Mouse (Mus musculus) adrenal gland (tissue): ENCODE data around the gene Padi6.

Source experiments
- intact Hi-C: fragments of 180-260 bp; cut with DNase I; formaldehyde crosslinking; loops from one replicate; pipeline ENCODE4 v1.15.1; 2025

The Padi6 gene

DNA sequence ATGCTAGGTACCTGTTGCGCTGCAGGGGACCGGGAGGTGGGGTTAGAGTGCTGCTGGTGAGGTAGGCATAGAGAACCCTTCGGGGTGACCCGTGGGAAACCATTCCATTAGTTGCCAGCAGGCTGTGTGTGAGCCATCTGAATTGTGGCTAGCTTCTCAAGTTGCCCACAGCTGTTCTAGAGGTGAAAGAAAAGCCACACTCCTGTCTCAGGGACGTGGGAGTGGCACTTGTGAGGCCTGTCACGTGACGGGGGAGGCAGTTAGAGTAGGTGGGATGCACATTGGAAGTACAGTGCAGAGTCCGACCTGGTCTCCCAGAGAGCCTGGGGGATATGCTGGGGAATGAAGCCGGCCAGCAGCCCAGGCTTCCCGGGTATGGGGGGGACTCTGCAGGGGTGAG lies 32.8 kb downstream of the Padi6 start:
- intact Hi-C loops, result no loop called here

DNA sequence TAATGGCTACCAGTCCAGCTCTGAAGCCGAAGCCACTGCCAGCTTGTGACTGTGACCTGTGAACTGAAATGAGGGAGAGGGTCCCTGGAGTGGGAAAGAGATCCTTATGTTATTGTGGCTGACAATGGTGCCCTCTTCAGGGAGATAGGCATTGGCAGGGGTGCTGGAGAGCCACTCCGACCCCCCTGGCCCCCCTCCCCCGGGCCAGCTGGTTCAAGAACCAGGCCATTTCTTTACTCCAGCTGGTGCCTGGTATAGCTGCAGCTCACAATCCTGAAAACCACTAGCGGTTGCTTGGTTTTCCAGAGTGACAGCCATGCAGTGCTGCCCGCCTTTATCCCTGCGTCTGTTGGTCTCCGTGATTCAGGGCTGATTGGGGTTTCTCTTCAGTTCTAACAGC lies 33.3 kb downstream of the Padi6 start:
- intact Hi-C loops, result no loop called here

DNA sequence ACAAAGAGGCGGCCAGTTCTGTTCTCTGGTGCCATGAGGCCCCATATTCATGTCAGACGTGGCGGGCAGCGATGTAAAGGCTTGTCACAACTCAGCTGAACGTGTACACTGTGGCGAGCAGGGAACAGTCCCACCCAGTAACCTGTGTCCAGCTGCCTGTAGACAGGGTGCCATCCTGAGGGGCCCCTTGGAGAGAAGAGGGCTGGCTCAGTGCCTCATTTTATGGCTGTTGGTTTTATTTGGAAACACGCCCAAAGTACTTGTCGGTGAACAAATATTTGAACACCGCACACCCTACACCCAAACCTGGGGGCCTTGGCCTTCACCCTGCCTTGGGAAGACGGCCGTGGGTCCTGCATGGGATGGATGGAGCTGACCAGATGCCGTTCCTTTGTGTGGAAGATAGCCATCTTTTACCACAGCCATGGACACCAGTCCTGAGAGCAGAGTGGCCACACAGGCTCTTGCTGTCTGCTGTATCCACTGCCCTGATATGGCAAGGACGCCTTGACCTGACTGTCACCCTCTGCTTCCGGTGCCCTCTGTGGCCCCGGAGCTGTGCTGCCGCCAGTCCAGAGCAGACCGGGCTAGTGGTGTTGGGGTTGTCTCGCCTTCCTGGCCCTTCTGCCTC lies 34.0 kb downstream of the Padi6 start:
- intact Hi-C loops, result no loop called here

DNA sequence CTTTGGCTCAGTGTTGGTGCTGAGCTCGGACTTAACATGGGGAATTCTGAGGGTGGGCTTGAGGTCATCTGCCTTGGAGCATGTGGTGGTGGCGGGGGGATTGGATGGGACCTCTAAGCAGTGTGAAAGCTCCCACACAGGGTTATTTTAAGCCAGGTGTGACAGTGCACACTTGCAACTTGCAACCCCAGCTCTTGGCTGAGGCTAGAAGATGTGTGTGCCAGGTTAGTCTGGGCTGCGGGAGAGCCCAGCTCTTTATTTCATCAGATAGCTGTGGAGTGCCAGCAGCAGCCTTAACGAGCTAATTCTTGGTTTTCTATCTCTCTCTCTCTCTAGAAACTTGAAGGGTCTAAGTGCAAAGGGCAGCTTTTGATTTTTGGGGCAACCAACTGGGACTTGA lies 34.8 kb downstream of the Padi6 start:
- intact Hi-C loops, result no loop called here

DNA sequence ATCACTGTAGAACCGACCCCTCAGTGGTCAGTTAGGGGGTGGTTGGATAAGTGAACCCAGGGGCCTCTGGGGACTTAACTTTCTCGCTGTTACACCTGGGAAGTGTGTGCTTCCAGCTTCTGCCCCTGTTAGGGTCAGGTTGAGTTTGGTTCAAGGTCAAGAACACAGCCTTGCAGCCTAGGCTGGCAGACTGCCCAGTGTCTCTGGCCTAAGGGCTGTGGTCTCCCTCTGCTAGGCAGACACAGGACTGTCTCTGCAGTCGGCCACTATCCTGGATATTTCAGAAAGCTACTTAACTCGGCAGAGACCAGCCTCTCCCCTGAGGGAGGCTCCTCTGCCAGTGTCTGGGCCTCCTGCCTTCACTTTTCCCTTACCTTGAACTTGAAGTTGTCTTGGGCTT lies 38.3 kb downstream of the Padi6 start:
- intact Hi-C loops, result no loop called here

DNA sequence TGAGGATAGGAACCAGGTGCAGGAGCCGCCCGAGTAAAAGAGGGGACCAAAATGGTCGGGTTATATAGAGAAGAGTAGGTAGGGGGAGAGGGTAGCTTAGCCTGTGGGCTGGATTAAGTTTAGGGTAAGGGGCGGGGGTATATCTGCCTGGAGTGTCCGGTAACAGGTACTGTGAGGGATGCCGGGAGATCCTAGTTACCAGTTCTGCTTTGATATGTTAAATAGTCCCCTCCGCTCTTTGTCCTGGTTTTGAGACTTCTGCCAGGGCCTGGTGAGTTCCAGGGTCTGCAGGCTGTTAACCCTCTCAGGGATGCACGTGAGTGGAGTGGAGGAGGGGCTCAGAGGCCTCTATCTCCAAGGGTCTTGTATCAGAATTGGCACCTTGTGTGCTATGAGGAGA lies 38.8 kb downstream of the Padi6 start:
- intact Hi-C loops, result no loop called here

DNA sequence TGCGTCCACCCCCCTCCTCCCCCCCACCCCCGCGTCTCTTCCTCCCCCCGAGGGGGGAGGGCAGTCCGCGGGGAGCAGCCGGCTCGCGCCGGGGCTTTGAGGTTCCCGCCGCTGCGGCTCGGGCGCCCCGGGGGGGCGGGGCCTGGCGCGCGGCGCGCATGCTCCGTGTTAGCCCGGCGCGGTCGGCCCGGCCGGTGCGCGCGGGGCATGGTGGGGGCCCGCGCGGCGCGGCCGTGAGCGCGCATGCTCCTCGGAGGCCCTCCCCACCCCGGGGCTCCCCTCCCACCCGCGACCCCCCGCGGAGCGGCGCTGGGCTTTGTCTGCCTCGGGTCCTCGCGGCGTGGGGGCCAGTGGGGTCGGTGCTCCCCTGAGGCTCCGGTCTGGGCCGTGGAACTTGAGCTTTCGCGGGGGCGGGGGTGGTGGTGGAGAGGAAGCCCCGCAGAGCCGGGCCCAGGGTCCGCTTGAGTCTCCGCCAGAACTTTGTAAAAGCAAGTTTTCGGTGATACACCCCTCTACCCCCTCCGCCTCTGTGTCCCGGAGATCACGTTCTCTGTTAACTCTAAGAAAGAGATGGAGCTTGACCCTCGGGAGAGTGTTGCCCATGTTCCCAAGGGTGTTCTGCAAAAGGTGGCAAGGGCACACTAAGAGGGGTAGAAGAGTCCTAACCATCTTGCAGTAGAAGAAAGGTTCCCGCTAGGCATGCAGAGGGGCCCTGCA lies 39.7 kb downstream of the Padi6 start:
- intact Hi-C loops, result no loop called here

DNA sequence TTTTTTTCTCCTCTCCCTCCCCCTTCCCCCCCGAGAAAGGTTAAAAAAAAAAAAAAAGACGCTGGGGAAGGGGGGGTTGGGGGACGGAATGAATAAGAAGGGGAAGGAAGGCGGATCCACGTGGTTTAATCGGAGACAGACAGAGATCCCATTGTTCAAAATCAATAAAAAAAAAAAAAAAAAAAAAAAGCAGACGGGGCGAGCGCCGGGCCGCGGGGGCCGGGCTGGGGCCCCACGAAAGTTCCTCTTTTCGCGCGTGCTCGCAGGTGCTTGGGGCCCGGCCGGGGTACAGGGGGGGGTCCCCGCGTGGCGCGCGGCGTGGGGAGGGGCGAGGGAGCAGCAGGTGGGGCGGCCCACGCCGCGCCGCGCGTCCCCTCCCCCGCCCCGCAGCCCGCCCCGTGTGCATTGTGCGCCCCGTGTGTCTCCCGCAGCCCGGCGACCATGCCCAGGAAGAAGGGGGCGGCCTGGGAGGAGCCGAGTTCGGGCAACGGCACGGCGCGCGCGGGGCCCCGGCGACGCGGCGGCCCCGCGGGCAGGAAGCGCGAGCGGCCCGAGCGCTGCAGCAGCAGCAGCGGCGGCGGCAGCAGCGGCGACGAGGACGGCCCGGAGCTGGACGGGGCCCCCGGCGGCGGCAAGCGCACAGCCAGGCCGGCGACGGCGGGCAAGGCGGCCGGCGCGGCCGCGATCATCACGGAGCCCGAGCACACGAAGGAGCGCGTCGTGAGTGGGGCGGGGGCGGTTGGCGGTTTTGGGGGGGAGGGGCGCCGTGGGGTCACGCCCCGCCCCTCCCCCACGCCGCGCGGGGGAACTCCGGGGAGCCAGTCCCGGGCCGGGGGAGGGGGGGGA lies 40.5 kb downstream of the Padi6 start:
- intact Hi-C loops, result no loop called here

DNA sequence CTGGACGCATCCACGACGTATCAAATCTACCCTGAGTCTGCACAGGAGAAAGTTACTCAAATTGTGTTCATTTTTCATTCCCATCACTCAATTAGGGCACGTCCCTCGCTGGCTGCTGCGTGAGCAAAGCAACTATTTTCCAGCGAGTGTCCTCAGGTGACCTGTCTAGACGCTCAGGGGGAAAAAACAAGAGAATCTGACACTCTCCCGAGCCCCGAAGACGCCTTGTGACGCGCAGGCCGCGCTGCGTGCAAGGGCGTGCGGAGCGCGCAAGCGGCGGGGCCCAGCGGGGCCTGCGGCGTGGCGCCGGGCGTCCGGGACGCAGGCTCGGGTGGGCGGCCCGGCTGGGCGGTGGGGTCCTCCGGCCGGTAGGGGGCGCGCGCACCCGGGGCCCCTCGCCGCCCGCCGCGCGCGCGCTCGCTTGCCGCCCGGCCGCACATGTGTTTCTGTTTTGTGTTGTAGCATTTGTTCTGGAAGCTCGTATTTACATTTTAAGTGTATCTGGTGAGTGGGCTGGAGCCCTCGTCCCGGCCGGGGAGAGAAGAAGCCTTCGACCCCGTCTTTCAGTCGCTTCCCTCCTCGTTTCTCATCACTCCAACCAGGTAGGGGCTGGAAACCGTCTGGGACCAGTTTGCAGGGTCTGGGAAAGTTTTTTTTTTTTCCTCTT lies 41.3 kb downstream of the Padi6 start:
- intact Hi-C loops, result no loop called here

DNA sequence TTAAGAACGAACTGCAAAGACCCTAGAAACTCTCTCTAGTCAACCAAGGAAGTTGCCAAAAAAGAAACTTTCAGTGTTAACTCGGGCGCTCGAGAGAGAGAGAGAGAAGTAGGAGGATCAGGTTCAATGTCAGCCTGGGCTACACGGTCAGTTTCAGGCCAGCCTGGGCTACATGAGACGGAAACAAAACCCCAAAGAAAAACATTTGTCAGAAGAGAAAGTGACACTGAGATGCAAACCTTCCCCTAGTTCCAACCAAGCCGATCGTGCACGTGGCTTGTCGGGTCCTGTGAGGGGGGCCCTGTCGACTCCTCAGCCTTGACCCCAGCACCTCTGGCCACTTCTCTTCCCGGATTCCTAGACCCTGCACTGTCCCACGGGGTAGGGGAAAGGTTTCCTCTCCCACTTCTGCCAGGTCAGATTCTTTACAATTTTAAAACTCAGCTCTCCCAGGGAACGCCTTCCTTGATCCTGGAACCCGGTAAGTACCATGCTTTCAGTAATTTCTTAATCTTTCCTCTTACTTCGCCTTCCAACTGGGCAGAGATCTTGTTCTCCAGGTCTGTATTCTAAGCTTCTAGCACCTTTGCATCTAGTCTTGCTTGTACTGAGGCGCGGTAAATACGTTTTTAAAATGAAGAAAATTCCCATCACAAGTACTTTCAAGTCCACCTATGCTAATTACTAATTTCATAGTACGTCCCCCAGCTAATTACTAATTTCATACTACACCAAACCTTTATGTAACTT lies 42.0 kb downstream of the Padi6 start, which contains the start of gene Rcc2:
Rcc2 (plus strand) TSS at position 273 of the 750 bp plus-strand sequence.
- intact Hi-C loops, result no loop called here

DNA sequence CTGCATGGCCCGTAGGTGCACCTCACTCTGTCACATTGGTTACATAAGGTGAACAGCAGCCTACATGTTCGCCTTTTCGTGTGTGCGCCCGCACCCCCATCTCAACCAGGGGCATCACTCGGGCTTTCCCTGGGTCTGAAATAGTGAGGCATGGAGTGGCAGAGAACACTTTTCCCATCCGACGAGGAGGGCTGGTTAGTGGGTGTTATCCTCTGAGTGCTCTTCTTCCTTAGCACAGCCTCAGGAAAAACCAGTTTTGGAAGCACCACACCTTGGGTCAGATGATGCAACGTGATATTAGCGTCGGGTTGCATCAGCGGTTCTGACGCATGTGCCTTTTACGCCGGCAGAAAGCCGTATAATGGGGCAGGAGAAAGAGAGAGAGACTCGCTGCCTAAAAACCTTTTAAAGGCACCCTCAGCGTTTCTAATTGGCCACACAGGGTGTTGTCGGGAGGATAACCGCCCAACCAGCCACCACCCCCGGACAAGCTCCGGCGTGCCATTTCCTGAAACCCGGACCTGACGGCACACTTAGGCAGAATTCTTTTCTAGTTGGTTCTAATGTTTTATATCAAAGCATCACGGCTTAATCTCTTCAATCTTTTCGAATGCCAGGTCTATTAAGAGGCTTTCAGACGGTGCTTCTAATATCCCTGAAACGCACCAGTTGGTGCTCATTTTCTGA lies 42.9 kb downstream of the Padi6 start:
- intact Hi-C loops, result no loop called here

DNA sequence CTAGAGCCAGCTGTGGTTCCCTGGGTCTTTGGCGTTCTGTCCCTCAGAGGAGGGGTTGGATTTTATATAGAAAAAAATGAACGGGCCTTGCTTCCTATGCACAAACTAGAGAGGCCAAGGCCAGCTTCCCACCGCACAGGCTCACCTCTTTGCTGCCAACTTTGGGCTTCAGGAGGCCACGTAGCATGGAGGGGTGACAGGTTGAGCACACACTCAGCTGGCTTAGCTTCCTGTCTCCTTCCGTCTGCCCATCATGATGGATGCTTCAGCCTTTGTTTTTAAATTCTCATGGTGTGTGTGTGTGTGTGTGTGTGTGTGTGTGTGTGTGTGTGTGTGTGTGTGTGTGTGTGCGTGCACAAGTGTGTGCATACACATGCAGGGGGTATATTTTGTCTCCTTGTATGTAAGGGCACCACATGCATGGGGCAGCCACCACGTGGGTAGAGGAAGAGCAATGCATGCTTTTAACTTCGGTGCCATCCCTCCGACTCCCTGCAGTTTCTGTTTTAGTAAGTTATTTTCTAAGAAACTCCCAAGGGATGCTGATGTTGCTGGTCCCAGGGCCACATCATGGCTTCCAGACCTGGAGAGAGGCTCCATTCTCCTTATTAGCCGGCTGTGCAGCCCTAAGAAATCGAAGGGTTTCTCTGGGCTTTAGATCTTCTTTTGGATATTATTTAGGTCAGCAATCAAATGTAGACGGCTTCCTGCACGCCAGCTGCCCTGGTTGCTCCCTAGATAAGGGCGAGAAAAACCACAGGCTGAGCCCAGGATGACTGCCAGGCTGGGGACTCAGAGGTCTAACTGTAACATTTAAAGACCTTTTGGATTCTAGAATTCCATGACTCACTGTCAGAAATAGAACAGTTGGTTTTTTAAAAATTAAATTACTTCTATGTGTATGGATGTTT lies 46.5 kb downstream of the Padi6 start:
- intact Hi-C loops, result no loop called here

DNA sequence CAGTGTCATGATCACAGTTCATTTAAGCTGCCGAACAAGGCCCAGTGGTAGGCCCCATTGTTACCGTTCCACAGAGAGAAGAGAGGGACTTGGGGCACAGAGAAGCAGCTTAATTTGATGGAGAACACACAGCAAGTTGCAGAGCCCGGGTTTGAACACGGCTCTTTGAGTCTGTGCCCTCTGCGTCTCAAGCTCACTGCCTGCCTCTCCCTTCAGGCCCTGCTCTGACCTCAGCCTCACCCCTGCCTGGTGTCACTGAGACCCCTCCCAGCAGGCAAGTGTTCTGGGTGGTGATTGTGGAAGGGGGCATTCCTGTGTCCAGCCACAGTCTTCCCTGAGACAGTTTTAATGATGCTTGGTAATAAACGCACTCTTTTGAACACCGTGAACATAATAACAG lies 47.3 kb downstream of the Padi6 start:
- intact Hi-C loops, result no loop called here

DNA sequence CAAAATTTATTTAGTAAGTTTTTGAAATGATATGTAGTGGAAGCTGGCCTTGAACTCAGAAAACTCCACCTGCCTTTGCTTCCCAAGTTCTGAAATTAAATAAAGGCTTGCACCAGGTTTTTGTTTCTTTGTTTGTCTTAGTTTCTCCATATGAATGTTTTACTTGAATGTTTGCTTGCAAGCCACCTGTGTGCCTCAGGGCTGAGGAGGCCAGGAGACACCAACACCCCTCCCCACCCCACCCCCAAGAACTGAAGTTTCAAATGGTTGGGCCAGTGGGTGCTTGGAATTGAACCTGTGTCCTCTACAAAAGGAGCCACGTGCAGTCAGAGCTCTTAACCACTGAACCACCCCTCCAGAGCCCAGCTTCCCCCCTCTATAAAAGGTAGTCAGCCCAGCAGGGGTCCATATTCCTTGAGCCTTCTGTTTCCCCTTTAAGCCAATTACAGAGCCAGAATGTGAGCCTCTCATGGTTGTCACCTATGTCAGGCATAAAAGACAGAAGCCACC lies 47.8 kb downstream of the Padi6 start:
- intact Hi-C loops, result no loop called here

DNA sequence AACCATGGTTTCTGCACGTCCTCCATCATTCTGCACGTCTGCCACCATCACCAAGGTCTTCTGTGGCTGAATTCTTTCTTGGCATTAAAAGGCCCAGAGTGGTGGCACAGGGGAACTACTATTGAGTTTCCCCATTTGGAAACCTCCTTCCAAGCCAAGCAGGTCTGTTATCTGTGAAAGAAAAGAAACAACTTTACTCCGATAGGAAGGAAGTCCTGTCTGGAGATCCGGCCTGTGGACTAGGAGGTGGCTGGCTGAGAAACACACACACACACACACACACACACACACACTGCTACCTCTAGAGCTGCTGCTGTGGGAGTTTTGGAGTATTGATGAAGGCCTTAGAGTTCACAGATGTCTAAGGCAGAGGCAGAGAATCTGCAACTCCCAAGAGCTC lies 48.9 kb downstream of the Padi6 start:
- intact Hi-C loops, result no loop called here

DNA sequence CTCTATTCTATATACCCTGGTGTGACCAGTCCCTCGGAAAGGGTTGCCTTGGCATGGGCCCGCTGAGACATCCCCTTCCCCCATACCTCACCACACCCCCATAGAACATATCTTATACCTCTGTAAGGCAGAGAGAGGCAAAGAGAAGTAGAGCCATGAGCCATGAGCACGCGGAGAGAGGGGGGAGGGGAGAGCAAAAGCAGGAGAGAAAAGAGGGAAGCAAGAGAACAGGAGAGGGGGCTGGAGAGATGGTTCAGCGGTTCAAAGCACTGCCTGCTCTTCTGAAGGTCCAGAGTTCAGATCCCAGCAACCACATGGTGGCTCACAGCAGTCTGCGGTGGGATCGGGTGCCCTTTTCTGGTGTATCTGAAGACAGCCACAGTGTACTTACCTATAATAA lies 51.0 kb downstream of the Padi6 start:
- intact Hi-C loops, result no loop called here

DNA sequence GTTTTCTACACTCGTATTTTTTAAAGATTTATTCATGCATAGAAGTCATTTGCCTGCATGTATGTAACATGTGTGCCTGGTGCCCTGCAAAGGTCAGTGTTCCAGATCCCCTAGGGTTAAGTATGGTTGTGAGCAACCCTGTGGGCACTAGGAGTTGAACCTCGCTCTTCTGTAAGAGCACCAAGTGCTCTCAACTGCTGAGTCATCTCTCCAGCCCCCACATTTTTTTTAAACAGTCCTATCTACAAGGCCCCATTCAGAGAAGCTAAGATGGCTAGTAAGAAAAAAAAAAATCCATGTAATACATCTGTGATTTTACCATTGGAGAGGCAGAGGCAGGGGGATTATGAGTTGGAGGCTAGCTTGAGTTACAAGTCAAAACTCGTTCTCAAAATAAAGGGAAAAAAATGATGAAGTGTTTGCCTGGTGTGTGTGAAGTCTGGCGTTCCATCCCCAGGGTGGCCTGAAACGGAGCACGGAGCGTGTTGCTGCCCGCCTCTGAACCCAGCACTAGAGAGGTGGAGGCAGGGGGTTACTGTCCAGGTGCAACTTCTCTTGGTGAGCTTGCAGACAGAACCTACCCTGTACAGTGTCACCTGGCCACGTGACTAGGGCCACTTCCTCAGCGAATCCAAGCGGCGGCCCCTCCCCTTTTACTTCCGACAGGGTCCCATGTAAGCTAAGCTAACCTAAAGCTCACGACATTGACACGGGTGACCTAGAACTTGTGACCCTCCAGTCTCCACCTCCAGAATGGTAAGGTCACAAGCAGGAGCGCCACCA lies 52.4 kb downstream of the Padi6 start:
- intact Hi-C loops, result no loop called here

DNA sequence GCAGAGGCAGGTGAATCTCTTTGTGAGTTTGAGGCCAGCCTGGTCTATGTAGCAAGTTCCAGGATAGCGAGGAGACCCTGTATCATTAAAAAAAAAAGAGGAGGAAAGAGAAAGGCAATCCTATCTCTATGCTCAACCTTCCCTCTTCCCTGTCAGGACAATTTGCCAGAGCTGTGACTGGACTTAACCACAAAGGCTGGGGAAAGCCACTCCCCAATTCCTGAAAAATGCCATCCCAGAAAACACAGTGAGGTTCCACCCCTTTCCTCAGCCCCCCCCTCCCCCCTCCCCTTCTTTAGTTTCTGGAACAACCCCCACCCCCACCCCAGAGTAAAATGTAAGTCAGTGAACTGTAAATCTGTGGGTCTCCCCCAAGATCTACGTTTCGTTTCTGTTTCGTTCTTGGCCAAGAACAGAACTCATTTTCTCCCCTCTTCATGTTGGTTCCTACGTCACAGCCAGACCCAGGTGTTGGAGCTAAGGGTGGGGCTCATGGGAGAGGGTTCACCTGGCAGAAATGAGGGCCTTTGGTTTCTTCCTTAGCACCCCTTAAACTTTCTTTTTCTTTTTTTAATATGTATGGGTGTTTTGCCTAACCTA lies 53.5 kb downstream of the Padi6 start:
- intact Hi-C loops, result no loop called here
